8 mouse cellular contexts compared by ENCODE assay signal in genomic region chr4:46992827-46993473, GRCm38 (mm10). TPM values are rescaled to one million over a fixed set of nuclear protein-coding genes. Genes with fewer than 3 reads are reported as not detected.
DNase-seq lines count a peak whose midpoint lies in the region; ATAC-seq and TF ChIP-seq lines count a peak whose summit lies in the region.

No protein-coding gene starts in this region.

- no peak for ATAC-seq in intestine, embryonic 14.5 days (replicated peaks; ENCODE audit: low FRiP score, low TSS enrichment, low read depth)
- no peak for ATAC-seq in intestine, embryonic 16.5 days
- ATAC-seq in activated CD4-positive, CD25-positive, alpha-beta regulatory T cell, adult 4 months = no peak

- no peaks in the 10 kb centered on the region for H3K36me3 ChIP-seq in intestine, embryonic 14.5 days (ENCODE audit: control insufficient read depth, insufficient read depth, low read length)
- no peaks in the 10 kb centered on the region for H3K36me3 ChIP-seq in intestine, embryonic 16.5 days (ENCODE audit: control insufficient read depth, insufficient read depth, low read length)
- no peaks in the 10 kb centered on the region for H3K36me3 ChIP-seq in MEL (ENCODE audit: control insufficient read depth in 1 of 2, insufficient read depth in 2 of 2, low read length in 2 of 2)

- H3K4me3 ChIP-seq in intestine, embryonic 14.5 days (ENCODE audit: low read depth, low read length) = no peak overlapping the region
- no peak overlapping the region for H3K4me3 ChIP-seq in intestine, embryonic 16.5 days (ENCODE audit: low read length)
- no peak overlapping the region for H3K4me3 ChIP-seq in MEL (ENCODE audit: control insufficient read depth in 1 of 2, insufficient read depth in 1 of 2, low read depth in 2 of 2, low read length in 2 of 2)

- 2% methylated on average over 8 of the region's 8 CpGs for WGBS in intestine, embryonic 14.5 days
- WGBS in intestine, embryonic 16.5 days = 5% methylated on average over 8 of the region's 8 CpGs

- no peak overlapping the region for H3K4me2 ChIP-seq in intestine, embryonic 14.5 days (ENCODE audit: low read length)
- no peak overlapping the region for H3K4me2 ChIP-seq in intestine, embryonic 16.5 days (ENCODE audit: low read depth, low read length)

- TF ChIP-seq CTCF in MEL (IDR thresholded peaks at IDR 0.05 in 2 of 3, conservative IDR thresholded peaks at IDR 0.05 in 1 of 3; ENCODE audit: control insufficient read depth in 1 of 3, insufficient read depth in 1 of 3, low read depth in 2 of 3, low read length in 3 of 3, poor library complexity in 1 of 3, severe bottlenecking in 1 of 3) = no peak

- no peaks in the 10 kb centered on the region for H3K79me2 ChIP-seq in MEL (ENCODE audit: control insufficient read depth, insufficient read depth, low read length, poor library complexity)

- TF ChIP-seq RAD21 in MEL (IDR thresholded peaks at IDR 0.05; ENCODE audit: low read depth, low read length) = no peak

- TF ChIP-seq POLR2A in MEL (IDR thresholded peaks at IDR 0.05; ENCODE audit: control insufficient read depth in 1 of 2, insufficient read depth in 1 of 2, low read depth in 1 of 2, low read length in 2 of 2, poor library complexity in 1 of 2) = no peak

- H3K27me3 ChIP-seq in intestine, embryonic 14.5 days (replicated peaks; ENCODE audit: control insufficient read depth, insufficient read depth, low read length) = peaks cover 63% of the 10 kb centered on the region
- peaks cover 52% of the 10 kb centered on the region for H3K27me3 ChIP-seq in intestine, embryonic 16.5 days (replicated peaks; ENCODE audit: control insufficient read depth, insufficient read depth, low read length)
- no peaks in the 10 kb centered on the region for H3K27me3 ChIP-seq in MEL (ENCODE audit: control insufficient read depth in 1 of 2, insufficient read depth in 2 of 2, low read length in 2 of 2)

- no peaks in the 10 kb centered on the region for H3K9me3 ChIP-seq in intestine, embryonic 14.5 days (ENCODE audit: control insufficient read depth, low read length)
- no peaks in the 10 kb centered on the region for H3K9me3 ChIP-seq in intestine, embryonic 16.5 days (ENCODE audit: control insufficient read depth, low read length)
- H3K9me3 ChIP-seq in MEL (replicated peaks; ENCODE audit: insufficient read depth, low read length) = no peaks in the 10 kb centered on the region

- no peak overlapping the region for H3K9ac ChIP-seq in intestine, embryonic 14.5 days (ENCODE audit: low read length)
- no peak overlapping the region for H3K9ac ChIP-seq in intestine, embryonic 16.5 days (ENCODE audit: low read depth, low read length)
- H3K9ac ChIP-seq in MEL (ENCODE audit: control insufficient read depth, low read depth, low read length, poor library complexity, severe bottlenecking) = no peak overlapping the region

- TF ChIP-seq EP300 in MEL (IDR thresholded peaks at IDR 0.05; ENCODE audit: low read depth in 1 of 2, low read length in 2 of 2) = no peak

- H3K27ac ChIP-seq in intestine, embryonic 14.5 days (ENCODE audit: low read depth) = no peak overlapping the region
- H3K27ac ChIP-seq in intestine, embryonic 16.5 days (ENCODE audit: low read length) = no peak overlapping the region
- no peak overlapping the region for H3K27ac ChIP-seq in MEL (ENCODE audit: control insufficient read depth, low read depth, low read length)

- peak; percentile 89 for DNase-seq in intestine, embryonic 14.5 days (ENCODE audit: low spot score)
- DNase-seq in MEL (ENCODE audit: low read depth, low spot score) = peak; percentile 18
- DNase-seq in adrenal gland, postnatal 14 days = peak; percentile 80
- peak; percentile 73 for DNase-seq in hindlimb bud, embryonic 11.5 days (ENCODE audit: extremely low spot score, low read depth, low spot score)
- peak; percentile 69 for DNase-seq in ovary, postnatal 14 days (ENCODE audit: low spot score)
- no peak for DNase-seq in left cerebral cortex, adult 11 months (ENCODE audit: low spot score)

- peaks cover 6% of the 10 kb centered on the region; the same call in 1 of the 2 replicates for H3K4me1 ChIP-seq in intestine, embryonic 14.5 days (replicated peaks; ENCODE audit: control insufficient read depth, insufficient read depth, low read length)
- peaks cover 12% of the 10 kb centered on the region for H3K4me1 ChIP-seq in intestine, embryonic 16.5 days (ENCODE audit: control insufficient read depth, insufficient read depth, low read length)
- no peaks in the 10 kb centered on the region for H3K4me1 ChIP-seq in MEL (ENCODE audit: control insufficient read depth in 1 of 2, insufficient read depth in 2 of 2, low read length in 2 of 2)

TF ChIP-seq in MEL, 35 proteins besides CTCF, POLR2A, EP300 and RAD21:
- TF ChIP-seq MAX (IDR thresholded peaks at IDR 0.05; ENCODE audit: low read length) (no peak), MYB (IDR thresholded peaks at IDR 0.05; ENCODE audit: low read depth, low read length) (no peak), E2F4 (IDR thresholded peaks at IDR 0.05; ENCODE audit: borderline replicate concordance, low read depth, low read length) (no peak), ELF1 (IDR thresholded peaks at IDR 0.05; ENCODE audit: low read depth, low read length) (no peak), RCOR1 (IDR thresholded peaks at IDR 0.05; ENCODE audit: low read depth, low read length) (no peak), ZNF384 (IDR thresholded peaks at IDR 0.05; ENCODE audit: low read depth, low read length) (no peak), CHD2 (IDR thresholded peaks at IDR 0.05; ENCODE audit: low read length) (no peak), SIN3A (IDR thresholded peaks at IDR 0.05; ENCODE audit: low read length) (no peak), TBP (IDR thresholded peaks at IDR 0.05; ENCODE audit: low read depth, low read length) (no peak), ZMIZ1 (IDR thresholded peaks at IDR 0.05; ENCODE audit: low read depth, low read length) (no peak), GATA1 (IDR thresholded peaks at IDR 0.05; ENCODE audit: low read depth, low read length) (no peak), HCFC1 (IDR thresholded peaks at IDR 0.05; ENCODE audit: low read depth, low read length) (no peak), MYC (IDR thresholded peaks at IDR 0.05; ENCODE audit: low read depth, low read length) (no peak), ETS1 (IDR thresholded peaks at IDR 0.05; ENCODE audit: low read depth, low read length) (no peak), BHLHE40 (IDR thresholded peaks at IDR 0.05; ENCODE audit: borderline replicate concordance, low read depth, low read length) (no peak), JUND (IDR thresholded peaks at IDR 0.05; ENCODE audit: low read depth, low read length) (no peak), SMC3 (IDR thresholded peaks at IDR 0.05; ENCODE audit: low read depth, low read length) (no peak), NRF1 (IDR thresholded peaks at IDR 0.05; ENCODE audit: insufficient read depth, low read depth, low read length, poor library complexity, severe bottlenecking) (no peak), MAZ (IDR thresholded peaks at IDR 0.05; ENCODE audit: low read depth, low read length) (no peak), USF2 (IDR thresholded peaks at IDR 0.05; ENCODE audit: borderline replicate concordance in 1 of 2, insufficient read depth in 1 of 2, low read depth in 1 of 2, low read length in 2 of 2) (no peak)

RNA-seq across cellular contexts. Expression of gene Gabbr2, which starts 1.3 kb away (rescaled TPM):
- polyA plus RNA-seq in intestine, embryonic 14.5 days (2014; fragmentation: Nextera tagmentation; extraction: Ambion mirVana) = 0.16 and 0.31 TPM in 2 replicates
- polyA plus RNA-seq in intestine, embryonic 16.5 days (2015; fragmentation: Nextera tagmentation; extraction: Ambion mirVana) = 0.07 and 0.17 TPM in 2 replicates
- not detected in 2 replicates for total RNA-seq in MEL (2012; rRNA removed)
- not detected for polyA plus RNA-seq in MEL (2012; ENCODE audit: insufficient read depth in 1 of 2, insufficient read length in 2 of 2, low read depth in 1 of 2, low replicate concordance in 2 of 2, missing spikeins in 1 of 2)
- 0.71 and 0.74 TPM in 2 replicates for total RNA-seq in adrenal gland, postnatal 14 days (2021)
- under 1 TPM in 1 of 2 experiments, not detected in 1; 0.20 TPM for polyA plus RNA-seq in activated CD4-positive, CD25-positive, alpha-beta regulatory T cell, adult 4 months (2017; shearing (Covaris generic))
